Mouse (Mus musculus): Measurements from ENCODE around the gene Rab14.

Rab14 gene

GRCm38 (mm10) chr2:35200898-35201668, at the start of gene Rab14:
Rab14 (minus strand) TSS chr2:35201120.
- peak; percentile 100 for DNase-seq (ENCODE audit: low spot score in 2 of 2)

GRCm38 (mm10) chr2:35247763-35248162, 46.8 kb upstream of the Rab14 start:
- DNase-seq (ENCODE audit: low spot score in 2 of 2) = no peak

GRCm38 (mm10) chr2:35244241-35244640, 43.3 kb upstream of the Rab14 start:
- no peak for DNase-seq (ENCODE audit: low spot score in 2 of 2)

- DNase-seq (ENCODE audit: low spot score in 2 of 2) = no peak
Observed at GRCm38 (mm10) chr2:35235021-35235420, 34.1 kb upstream of the Rab14 start.

GRCm38 (mm10) chr2:35233898-35234297, 33.0 kb upstream of the Rab14 start:
- no peak for DNase-seq (ENCODE audit: low spot score in 2 of 2)

GRCm38 (mm10) chr2:35232595-35233445, 31.9 kb upstream of the Rab14 start:
- no peak for DNase-seq (ENCODE audit: low spot score in 2 of 2)

- DNase-seq (ENCODE audit: low spot score in 2 of 2) = no peak
Observed at GRCm38 (mm10) chr2:35231871-35232270, 31.0 kb upstream of the Rab14 start.

GRCm38 (mm10) chr2:35230215-35230614, 29.3 kb upstream of the Rab14 start:
- no peak for DNase-seq (ENCODE audit: low spot score in 2 of 2)

GRCm38 (mm10) chr2:35228145-35228544, 27.2 kb upstream of the Rab14 start:
- no peak for DNase-seq (ENCODE audit: low spot score in 2 of 2)

- no peak for DNase-seq (ENCODE audit: low spot score in 2 of 2)
Observed at GRCm38 (mm10) chr2:35224285-35224684, 23.4 kb upstream of the Rab14 start.

- no peak for DNase-seq (ENCODE audit: low spot score in 2 of 2)
Observed at GRCm38 (mm10) chr2:35222822-35223391, 22.0 kb upstream of the Rab14 start.

GRCm38 (mm10) chr2:35218736-35219135, 17.8 kb upstream of the Rab14 start:
- no peak for DNase-seq (ENCODE audit: low spot score in 2 of 2)

- no peak for DNase-seq (ENCODE audit: low spot score in 2 of 2)
Observed at GRCm38 (mm10) chr2:35216701-35217100, 15.8 kb upstream of the Rab14 start.

- no peak for DNase-seq (ENCODE audit: low spot score in 2 of 2)
Observed at GRCm38 (mm10) chr2:35215363-35215762, 14.4 kb upstream of the Rab14 start.

- DNase-seq (ENCODE audit: low spot score in 2 of 2) = peak; percentile 52 to 69
Observed at GRCm38 (mm10) chr2:35214881-35215358, 14.0 kb upstream of the Rab14 start.

GRCm38 (mm10) chr2:35213345-35213910, 12.5 kb upstream of the Rab14 start:
- DNase-seq (ENCODE audit: low spot score in 2 of 2) = no peak

- no peak for DNase-seq (ENCODE audit: low spot score in 2 of 2)
Observed at GRCm38 (mm10) chr2:35211681-35212080, 10.8 kb upstream of the Rab14 start.

- no peak for DNase-seq (ENCODE audit: low spot score in 2 of 2)
Observed at GRCm38 (mm10) chr2:35208931-35209665, 8.2 kb upstream of the Rab14 start.

- DNase-seq (ENCODE audit: low spot score in 2 of 2) = no peak
Observed at GRCm38 (mm10) chr2:35208054-35208453, 7.1 kb upstream of the Rab14 start.

GRCm38 (mm10) chr2:35206761-35207160, 5.8 kb upstream of the Rab14 start:
- no peak for DNase-seq (ENCODE audit: low spot score in 2 of 2)

GRCm38 (mm10) chr2:35203729-35204128, 2.8 kb upstream of the Rab14 start:
- DNase-seq (ENCODE audit: low spot score in 2 of 2) = no peak

Measured in spleen, postnatal 14 days (tissue).